23 mouse cellular contexts compared by ENCODE assay signal in the genomic region with DNA sequence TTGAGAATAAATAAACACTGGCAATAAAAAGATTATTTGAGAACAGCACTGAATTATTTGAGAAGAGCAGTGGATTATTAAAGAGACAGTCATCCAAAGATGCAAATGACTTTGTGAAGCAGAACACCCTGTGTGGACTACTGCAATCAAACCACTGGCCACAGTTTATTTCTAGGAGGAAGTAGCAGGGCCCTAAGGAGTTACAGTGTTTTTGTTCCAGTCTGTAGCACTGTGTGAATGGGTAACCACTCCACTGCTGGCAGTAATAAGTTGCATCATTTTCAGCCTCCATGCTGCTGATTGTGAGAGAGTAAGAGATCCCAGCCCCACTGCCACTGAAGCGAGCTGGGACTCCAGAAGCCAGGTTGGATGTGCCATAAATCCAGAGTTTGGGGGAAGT.
A peak's percentile ranks its signal among the peaks of the same experiment; 100 is the strongest.
DNase-seq lines count a peak whose midpoint lies in the region; ATAC-seq and TF ChIP-seq lines count a peak whose summit lies in the region.
"Had no signal": no experiment of that assay in that cellular context is flagged by ENCODE, and none has a peak within 500 bp of the region (broad histone marks: within the 10 kb centered on the region; RNA-seq: fewer than 3 reads in every experiment).

No protein-coding gene starts in this region.

- TF ChIP-seq POLR2A in kidney, adult 2 months (IDR thresholded peaks at IDR 0.05; ENCODE audit: low read depth, low read length): no peak

- H3K4me1 ChIP-seq in kidney, postnatal 0 days (replicated peaks; ENCODE audit: insufficient read depth, low read length): no peaks in the 10 kb centered on the region
- no peaks in the 10 kb centered on the region for H3K4me1 ChIP-seq in kidney, adult 2 months (ENCODE audit: control insufficient read depth, insufficient read depth, low read length)
- H3K4me1 ChIP-seq: embryonic facial prominence, embryonic 10.5 days; embryonic facial prominence, embryonic 13.5 days; forebrain, embryonic 13.5 days; hindbrain, embryonic 12.5 days; hindbrain, embryonic 15.5 days had no signal

- peak; percentile 1 for DNase-seq in kidney, postnatal 0 days (ENCODE audit: low spot score)
- DNase-seq in kidney, adult 2 months: no peak
- peak; percentile 57 to 62 for DNase-seq in spleen, postnatal 36 days (ENCODE audit: low spot score in 2 of 2)
- DNase-seq in spleen, postnatal 14 days (ENCODE audit: low spot score in 2 of 2): no peak
- DNase-seq in splenic B cell, adult 2 months (ENCODE audit: low read depth, low spot score): peak; percentile 66
- no peak for DNase-seq in heart, adult 11 months
- DNase-seq: adrenal gland, adult 2 months; adrenal gland, postnatal 14 days; cerebellum, adult 11-12 months; cerebellum, adult 8-10 months; cerebellum, postnatal 10 days; cerebellum, postnatal 36 days; embryo, embryonic 11 days; gastrocnemius, postnatal 10 days; gastrocnemius, postnatal 36 days had no signal

- no peaks in the 10 kb centered on the region for H3K9me3 ChIP-seq in kidney, postnatal 0 days (replicated peaks; ENCODE audit: low read length)
- H3K9me3 ChIP-seq: embryonic facial prominence, embryonic 10.5 days; embryonic facial prominence, embryonic 13.5 days; forebrain, embryonic 13.5 days; hindbrain, embryonic 12.5 days; hindbrain, embryonic 15.5 days had no signal

- 19% methylated on average over 1 of the region's 1 CpGs for WGBS in kidney, postnatal 0 days
- WGBS in kidney, adult 2 months: 24% methylated on average over 1 of the region's 1 CpGs

- H3K27ac ChIP-seq in kidney, postnatal 0 days: no peak overlapping the region
- H3K27ac ChIP-seq in kidney, adult 2 months (ENCODE audit: insufficient read depth, low read depth, low read length): no peak overlapping the region
- H3K27ac ChIP-seq: embryonic facial prominence, embryonic 10.5 days; embryonic facial prominence, embryonic 13.5 days; forebrain, embryonic 13.5 days; hindbrain, embryonic 12.5 days; hindbrain, embryonic 15.5 days had no signal

- H3K4me3 ChIP-seq in kidney, postnatal 0 days (replicated peaks; ENCODE audit: low read depth, low read length): no peak overlapping the region
- H3K4me3 ChIP-seq in kidney, adult 2 months (ENCODE audit: insufficient read depth, low read depth, low read length): no peak overlapping the region
- H3K4me3 ChIP-seq: embryonic facial prominence, embryonic 10.5 days; embryonic facial prominence, embryonic 13.5 days; erythroblast, embryonic 14.5 days; forebrain, embryonic 13.5 days; hindbrain, embryonic 12.5 days; hindbrain, embryonic 15.5 days had no signal

- H3K4me2 ChIP-seq in kidney, postnatal 0 days (ENCODE audit: low read length): no peak overlapping the region
- H3K4me2 ChIP-seq: embryonic facial prominence, embryonic 13.5 days; forebrain, embryonic 13.5 days; heart, embryonic 11.5 days; hindbrain, embryonic 12.5 days; hindbrain, embryonic 15.5 days had no signal

- ATAC-seq in kidney, postnatal 0 days (replicated peaks; ENCODE audit: low FRiP score, low read depth): no peak
- ATAC-seq: forebrain, embryonic 13.5 days; forebrain, embryonic 16.5 days had no signal

- H3K9ac ChIP-seq in kidney, postnatal 0 days (ENCODE audit: low read depth, low read length): no peak overlapping the region
- H3K9ac ChIP-seq: embryonic facial prominence, embryonic 13.5 days; forebrain, embryonic 13.5 days; hindbrain, embryonic 12.5 days; hindbrain, embryonic 15.5 days had no signal

- no peak for TF ChIP-seq CTCF in kidney, postnatal 0 days (IDR thresholded peaks at IDR 0.05; ENCODE audit: low read depth)
- TF ChIP-seq CTCF in kidney, adult 2 months (conservative IDR thresholded peaks at IDR 0.05; ENCODE audit: insufficient read depth, insufficient read length, low read depth, low read length): no peak

- no peaks in the 10 kb centered on the region for H3K27me3 ChIP-seq in kidney, postnatal 0 days (ENCODE audit: insufficient read depth, low read length)
- H3K27me3 ChIP-seq in kidney, adult 2 months (replicated peaks; ENCODE audit: control insufficient read depth, insufficient read depth, low read length): no peaks in the 10 kb centered on the region
- H3K27me3 ChIP-seq in splenic B cell, adult 2 months (ENCODE audit: control insufficient read depth, insufficient read depth, low read length, poor library complexity, severe bottlenecking): no peaks in the 10 kb centered on the region
- H3K27me3 ChIP-seq: embryonic facial prominence, embryonic 13.5 days; forebrain, embryonic 13.5 days; hindbrain, embryonic 12.5 days; hindbrain, embryonic 15.5 days had no signal

- no peaks in the 10 kb centered on the region for H3K36me3 ChIP-seq in kidney, postnatal 0 days (ENCODE audit: insufficient read depth, low read length)
- no peaks in the 10 kb centered on the region for H3K36me3 ChIP-seq in kidney, adult 2 months (ENCODE audit: control insufficient read depth, insufficient read depth, low read length)
- no peaks in the 10 kb centered on the region for H3K36me3 ChIP-seq in splenic B cell, adult 2 months (ENCODE audit: control insufficient read depth, insufficient read depth, low read length, poor library complexity, severe bottlenecking)
- H3K36me3 ChIP-seq: embryonic facial prominence, embryonic 10.5 days; embryonic facial prominence, embryonic 13.5 days; hindbrain, embryonic 12.5 days; hindbrain, embryonic 15.5 days had no signal

Comparison
In these comparisons a context has a peak if more than half of its experiments do, and no peak if none do; other contexts are left out.
1. DNase-seq: peak in kidney, postnatal 0 days (single experiment), spleen, postnatal 36 days (2 of 2) and splenic B cell, adult 2 months (single experiment); none in kidney, adult 2 months (single experiment), spleen, postnatal 14 days (0 of 2) and heart, adult 11 months (single experiment).